Mouse (Mus musculus): Measurements from ENCODE around the gene Il17rd.

DNA sequence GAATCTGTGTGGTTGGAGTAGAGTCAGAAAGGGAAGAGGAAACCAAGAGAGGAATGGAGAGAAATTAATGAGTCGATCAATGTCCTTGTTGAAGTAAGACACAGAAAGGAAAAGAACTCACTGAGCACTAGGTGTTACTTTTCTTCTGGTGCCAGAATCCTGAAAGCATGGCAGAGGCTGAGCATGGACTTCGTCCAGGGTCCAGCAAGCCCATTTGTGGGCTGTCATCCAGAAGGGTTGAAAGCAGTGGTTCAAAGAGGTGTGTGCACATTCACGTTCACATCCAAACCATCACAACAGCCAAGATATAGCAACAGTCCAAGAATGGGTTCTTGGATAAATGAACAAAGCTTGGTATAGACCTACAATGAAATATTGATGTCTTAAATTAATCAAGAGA, 91.3 kb downstream of the Il17rd start:
- TF ChIP-seq CHD2 (IDR thresholded peaks at IDR 0.05; ENCODE audit: low read depth, low read length): no peak
- TF ChIP-seq ZC3H11A (IDR thresholded peaks at IDR 0.05; ENCODE audit: borderline replicate concordance, low read depth, low read length): no peak
- no peak for TF ChIP-seq MAFK (IDR thresholded peaks at IDR 0.05; ENCODE audit: insufficient read depth, low read depth, low read length)
- no peak for TF ChIP-seq ZNF384 (IDR thresholded peaks at IDR 0.05; ENCODE audit: low read depth, low read length)
